Mouse (Mus musculus) cerebellum, postnatal 4 days (tissue): ENCODE measurements around the gene Rad9a.

ENCODE experiments used
- DNase-seq, 2 experiments: peaks; one replicate each; pipeline ENCODE4 v3.0.0; 2022; ENCODE audit warnings: low spot score in 2 of 2, mixed read lengths in 1 of 2

Rad9a gene

GRCm38 (mm10) chr19:4218293-4218692 is 16.8 kb upstream of the Rad9a start:
- DNase-seq: no peak

GRCm38 (mm10) chr19:4217855-4218254 is 16.4 kb upstream of the Rad9a start:
- no peak for DNase-seq

- no peak for DNase-seq
These were observed 15.7 kb upstream of the Rad9a start for GRCm38 (mm10) chr19:4217140-4217539.

- peak in 1 of 2 experiments; percentile 35 for DNase-seq
These were observed 14.7 kb upstream of the Rad9a start for GRCm38 (mm10) chr19:4216041-4216685.

- no peak for DNase-seq
These were observed 14.0 kb upstream of the Rad9a start for GRCm38 (mm10) chr19:4215451-4215840.

GRCm38 (mm10) chr19:4214771-4215450 is 13.4 kb upstream of the Rad9a start:
- DNase-seq: no peak

GRCm38 (mm10) chr19:4214071-4214770 is 12.8 kb upstream of the Rad9a start, which contains the start of the genes Clcf1 and AC109138.7:
Gene Clcf1 (plus strand): TSS chr19:4214238.
Gene AC109138.7 (plus strand): TSS chr19:4214357.
- DNase-seq: no peak

- DNase-seq: no peak
These were observed 12.1 kb upstream of the Rad9a start for GRCm38 (mm10) chr19:4213524-4213974.

GRCm38 (mm10) chr19:4211891-4212588 is 10.6 kb upstream of the Rad9a start:
- DNase-seq: no peak

GRCm38 (mm10) chr19:4208563-4208962 is 7.1 kb upstream of the Rad9a start:
- DNase-seq: no peak

GRCm38 (mm10) chr19:4206971-4207370 is 5.5 kb upstream of the Rad9a start:
- peak in 1 of 2 experiments; percentile 57 for DNase-seq

GRCm38 (mm10) chr19:4204889-4205288 is 3.4 kb upstream of the Rad9a start:
- DNase-seq: no peak

- no peak for DNase-seq
These were observed 2.3 kb upstream of the Rad9a start for GRCm38 (mm10) chr19:4203604-4204326.

- DNase-seq: no peak
These were observed 1.7 kb upstream of the Rad9a start for GRCm38 (mm10) chr19:4203148-4203547.

- no peak for DNase-seq
These were observed 687 bp upstream of the Rad9a start for GRCm38 (mm10) chr19:4202149-4202548.

GRCm38 (mm10) chr19:4197180-4197579 is 4.3 kb downstream of the Rad9a start:
- no peak for DNase-seq

GRCm38 (mm10) chr19:4196548-4196947 is 4.9 kb downstream of the Rad9a start:
- no peak for DNase-seq

- no peak for DNase-seq
These were observed 5.4 kb downstream of the Rad9a start for GRCm38 (mm10) chr19:4196048-4196447.

GRCm38 (mm10) chr19:4194776-4195650 is 6.4 kb downstream of the Rad9a start:
- peak in 1 of 2 experiments; percentile 89 for DNase-seq

GRCm38 (mm10) chr19:4194021-4194724 is 7.3 kb downstream of the Rad9a start:
- no peak for DNase-seq
